Mouse (Mus musculus) MEL (cell line): ENCODE results near the gene Glis1. TPM values are rescaled to one million over a fixed set of nuclear protein-coding genes. Genes with fewer than 3 reads are reported as not detected.

Experiments
- DNase-seq: peaks from one replicate; pipeline ENCODE4 v3.0.0; 2011; ENCODE audit warnings: low read depth, low spot score
- H3K27ac ChIP-seq: 2 replicates; pipeline ENCODE4 v1.5.1; 2012; ENCODE audit warnings: low read depth, mild to moderate bottlenecking, control low read depth, low read length, moderate library complexity; ENCODE audit not compliant: control insufficient read depth
- H3K27me3 ChIP-seq, 2 experiments: fragments of 150-350 bp in 1 of 2; sonication (generic) in 1 of 2; 2 replicates each; pipeline ENCODE4 v1.6.1; 2012; ENCODE audit warnings: low read length in 2 of 2, mild to moderate bottlenecking in 2 of 2, improper control_type of control experiment in 1 of 2, moderate library complexity in 1 of 2; ENCODE audit not compliant: insufficient read depth in 2 of 2, control insufficient read depth in 1 of 2
- H3K36me3 ChIP-seq, 2 experiments: 2 replicates each; pipeline ENCODE4 v1.6.1; 2012 to 2014; ENCODE audit warnings: low read length in 2 of 2, improper control_type of control experiment in 1 of 2, inconsistent platforms in 1 of 2, mild to moderate bottlenecking in 1 of 2; ENCODE audit not compliant: insufficient read depth in 2 of 2, control insufficient read depth in 1 of 2
- H3K4me1 ChIP-seq, 2 experiments: fragments of 150-350 bp in 1 of 2; sonication (generic) in 1 of 2; 2 replicates each; pipeline ENCODE4 v1.6.1; 2012; ENCODE audit warnings: low read length in 2 of 2, improper control_type of control experiment in 1 of 2, mild to moderate bottlenecking in 1 of 2; ENCODE audit not compliant: insufficient read depth in 2 of 2, control insufficient read depth in 1 of 2
- H3K4me3 ChIP-seq, 2 experiments: fragments of 150-350 bp in 1 of 2; sonication (generic) in 1 of 2; 2 replicates each; pipeline ENCODE4 v1.5.1; 2012; ENCODE audit warnings: low read depth in 2 of 2, low read length in 2 of 2, mild to moderate bottlenecking in 2 of 2, moderate library complexity in 2 of 2, control low read depth in 1 of 2, improper control_type of control experiment in 1 of 2; ENCODE audit not compliant: control insufficient read depth in 1 of 2, insufficient read depth in 1 of 2
- H3K79me2 ChIP-seq: 2 replicates; pipeline ENCODE4 v1.6.1; 2012; ENCODE audit warnings: mild to moderate bottlenecking, low read length, moderate library complexity; ENCODE audit not compliant: control insufficient read depth, poor library complexity, insufficient read depth
- H3K9ac ChIP-seq: 2 replicates; pipeline ENCODE4 v1.6.1; 2012; ENCODE audit warnings: low read depth, mild to moderate bottlenecking, control low read depth, low read length, moderate library complexity; ENCODE audit not compliant: control insufficient read depth, poor library complexity, severe bottlenecking
- H3K9me3 ChIP-seq: fragments of 150-350 bp; sonication (generic); replicated peaks from 2 replicates; pipeline ENCODE4 v1.6.1; 2012; ENCODE audit warnings: mild to moderate bottlenecking, low read length, improper control_type of control experiment, moderate library complexity; ENCODE audit not compliant: insufficient read depth
- BHLHE40 ChIP-seq: IDR thresholded peaks from 2 replicates; pipeline ENCODE4 v1.6.1; 2012; ENCODE audit warnings: low read depth, mild to moderate bottlenecking, inconsistent platforms, low read length, improper control_type of control experiment, borderline replicate concordance
- CHD1 ChIP-seq: IDR thresholded peaks from 2 replicates; pipeline ENCODE4 v1.6.1; 2012; ENCODE audit warnings: low read depth, mild to moderate bottlenecking, inconsistent platforms, low read length, improper control_type of control experiment
- CHD2 ChIP-seq: IDR thresholded peaks from 2 replicates; pipeline ENCODE4 v1.6.1; 2011; ENCODE audit warnings: low read length, improper control_type of control experiment
- ELF1 ChIP-seq: IDR thresholded peaks from 2 replicates; pipeline ENCODE4 v1.6.1; 2014; ENCODE audit warnings: low read depth, mild to moderate bottlenecking, inconsistent platforms, low read length, improper control_type of control experiment, moderate library complexity
- GABPA ChIP-seq: IDR thresholded peaks from 2 replicates; pipeline ENCODE4 v1.6.1; 2012; ENCODE audit warnings: low read depth, mild to moderate bottlenecking, inconsistent platforms, low read length, improper control_type of control experiment, moderate library complexity
- GATA1 ChIP-seq: IDR thresholded peaks from 2 replicates; pipeline ENCODE4 v1.6.1; 2011; ENCODE audit warnings: low read depth, low read length, improper control_type of control experiment
- JUND ChIP-seq: IDR thresholded peaks from 2 replicates; pipeline ENCODE4 v1.6.1; 2011; ENCODE audit warnings: low read depth, mild to moderate bottlenecking, improper control_type of control experiment, low read length
- MAX ChIP-seq: IDR thresholded peaks from 2 replicates; pipeline ENCODE4 v1.6.1; 2011; ENCODE audit warnings: low read length, improper control_type of control experiment
- MAZ ChIP-seq: IDR thresholded peaks from 2 replicates; pipeline ENCODE4 v1.6.1; 2012; ENCODE audit warnings: low read depth, mild to moderate bottlenecking, inconsistent platforms, low read length, improper control_type of control experiment
- MYB ChIP-seq: IDR thresholded peaks from 2 replicates; pipeline ENCODE4 v1.6.1; 2011; ENCODE audit warnings: mild to moderate bottlenecking, low read depth, low read length, improper control_type of control experiment
- MYC ChIP-seq: IDR thresholded peaks from 2 replicates; pipeline ENCODE4 v1.6.1; 2011; ENCODE audit warnings: low read depth, mild to moderate bottlenecking, low read length, improper control_type of control experiment, moderate library complexity
- NELFE ChIP-seq: IDR thresholded peaks from 2 replicates; pipeline ENCODE4 v1.6.1; 2011; ENCODE audit warnings: low read depth, low read length, improper control_type of control experiment
- POLR2A ChIP-seq, 2 experiments: IDR thresholded peaks; 2 replicates each; pipeline ENCODE4 v1.6.1; 2011 to 2012; ENCODE audit warnings: low read length in 2 of 2, mild to moderate bottlenecking in 2 of 2, control low read depth in 1 of 2, improper control_type of control experiment in 1 of 2, low read depth in 1 of 2, moderate library complexity in 1 of 2; ENCODE audit not compliant: control insufficient read depth in 1 of 2, insufficient read depth in 1 of 2, poor library complexity in 1 of 2
- POLR2AphosphoS2 ChIP-seq: IDR thresholded peaks from 2 replicates; pipeline ENCODE4 v1.6.1; 2011; ENCODE audit warnings: low read length, improper control_type of control experiment
- POLR2AphosphoS5 ChIP-seq: IDR thresholded peaks from 2 replicates; pipeline ENCODE4 v1.6.1; 2012; ENCODE audit warnings: low read depth, borderline replicate concordance, mild to moderate bottlenecking, inconsistent platforms, low read length, moderate library complexity, mixed read lengths
- RAD21 ChIP-seq: IDR thresholded peaks from 2 replicates; pipeline ENCODE4 v1.6.1; 2011; ENCODE audit warnings: mild to moderate bottlenecking, low read depth, low read length, improper control_type of control experiment
- RCOR1 ChIP-seq: IDR thresholded peaks from 2 replicates; pipeline ENCODE4 v1.6.1; 2012; ENCODE audit warnings: low read depth, mild to moderate bottlenecking, inconsistent platforms, low read length, improper control_type of control experiment
- SIN3A ChIP-seq: IDR thresholded peaks from 2 replicates; pipeline ENCODE4 v1.6.1; 2012; ENCODE audit warnings: low read length, improper control_type of control experiment, inconsistent platforms
- SMC3 ChIP-seq: IDR thresholded peaks from 2 replicates; pipeline ENCODE4 v1.6.1; 2011; ENCODE audit warnings: low read depth, low read length, improper control_type of control experiment
- TAL1 ChIP-seq: IDR thresholded peaks from 2 replicates; pipeline ENCODE4 v1.6.1; 2012; ENCODE audit warnings: mild to moderate bottlenecking, inconsistent platforms, low read length, moderate library complexity, mixed read lengths
- TBP ChIP-seq: IDR thresholded peaks from 2 replicates; pipeline ENCODE4 v1.8.0; 2011; ENCODE audit warnings: low read depth, low read length, improper control_type of control experiment
- TCF12 ChIP-seq: IDR thresholded peaks from 2 replicates; pipeline ENCODE4 v1.6.1; 2014; ENCODE audit warnings: low read depth, mild to moderate bottlenecking, inconsistent platforms, low read length, improper control_type of control experiment, moderate library complexity
- polyA plus RNA-seq, 2 experiments: library from polyadenylated mRNA; stranded (reverse) in 1 of 2; unstranded in 1 of 2; fragments of >175 nt in 1 of 2; fragments of >200 nt in 1 of 2; gene quantifications; 2 replicates each; pipeline versions ENCODE4 v1.2.1 to v1.2.4; 2012; ENCODE audit warnings: low replicate concordance in 2 of 2, low read depth in 1 of 2; ENCODE audit not compliant: insufficient read length in 2 of 2, insufficient read depth in 1 of 2, missing spikeins in 1 of 2
- total RNA-seq: library from RNA; depleted of rRNA; stranded (reverse); fragments of 300-350 nt; gene quantifications from 2 replicates; pipeline ENCODE4 v1.2.3, GENCODE M21; 2012

Gene Glis1
- total and polyA plus RNA-seq, 3 experiments: 0.46 to 0.93 TPM; not detected in 1

DNA sequence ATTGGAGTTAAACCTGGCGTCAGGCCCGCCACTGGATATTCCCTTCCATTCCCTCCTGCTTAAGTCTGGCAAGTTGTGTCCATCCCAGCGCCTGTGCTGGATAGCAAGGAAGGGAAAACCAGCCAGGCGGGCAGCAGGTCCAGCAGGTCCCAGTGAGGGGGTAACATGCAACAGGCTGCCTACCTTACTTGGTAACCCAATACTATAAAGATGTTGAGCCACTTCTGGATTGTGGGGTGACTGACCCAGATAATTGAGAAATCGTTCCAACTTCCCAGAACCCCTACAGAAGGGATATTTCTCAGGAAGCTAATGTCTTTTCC is 239.9 kb downstream of the Glis1 start:
- Histone ChIP-seq H3K9me3 (no peaks in the 10 kb centered on the region), H3K79me2 (no peaks in the 10 kb centered on the region), H3K9ac (no peak overlapping the region), H3K27ac (no peak overlapping the region), H3K27me3 (peaks cover 10 to 11% of the 10 kb centered on the region in 2 experiments), H3K4me1 (no peaks in the 10 kb centered on the region), H3K4me3 (no peak overlapping the region), H3K36me3 (no peaks in the 10 kb centered on the region)
- TF ChIP-seq TBP (no peak), MAZ (no peak), GABPA (no peak), MYB (no peak), MAX (no peak), SMC3 (no peak), CHD2 (no peak), RAD21 (no peak), POLR2AphosphoS2 (no peak), POLR2AphosphoS5 (no peak), GATA1 (no peak), BHLHE40 (no peak), TAL1 (no peak), SIN3A (no peak), JUND (no peak), NELFE (no peak), TCF12 (no peak), ELF1 (no peak), MYC (no peak), POLR2A (IDR thresholded peaks at IDR 0.05; ENCODE audit: control insufficient read depth in 1 of 2, insufficient read depth in 1 of 2, low read depth in 1 of 2, low read length in 2 of 2, poor library complexity in 1 of 2) (no peak)
- DNase-seq: no peak

GRCm38 (mm10) chr4:107675645-107676044 is 241.3 kb downstream of the Glis1 start:
- no peak overlapping the region for H3K27ac ChIP-seq
- no peak for TF ChIP-seq CHD1
- TF ChIP-seq RCOR1: no peak

More at GRCm38 (mm10) chr4:107675645-107676044, 241.3 kb downstream of the Glis1 start:
- Histone ChIP-seq H3K36me3 (no peaks in the 10 kb centered on the region), H3K27me3 (peaks cover 5 to 7% of the 10 kb centered on the region in 2 experiments; a peak in 3 of 4 replicates), H3K79me2 (no peaks in the 10 kb centered on the region), H3K9me3 (no peaks in the 10 kb centered on the region), H3K4me3 (no peak overlapping the region), H3K9ac (no peak overlapping the region), H3K4me1 (no peaks in the 10 kb centered on the region)
- no peak for DNase-seq
